Mouse (Mus musculus): ENCODE data around the gene 2210016L21Rik.

DNA sequence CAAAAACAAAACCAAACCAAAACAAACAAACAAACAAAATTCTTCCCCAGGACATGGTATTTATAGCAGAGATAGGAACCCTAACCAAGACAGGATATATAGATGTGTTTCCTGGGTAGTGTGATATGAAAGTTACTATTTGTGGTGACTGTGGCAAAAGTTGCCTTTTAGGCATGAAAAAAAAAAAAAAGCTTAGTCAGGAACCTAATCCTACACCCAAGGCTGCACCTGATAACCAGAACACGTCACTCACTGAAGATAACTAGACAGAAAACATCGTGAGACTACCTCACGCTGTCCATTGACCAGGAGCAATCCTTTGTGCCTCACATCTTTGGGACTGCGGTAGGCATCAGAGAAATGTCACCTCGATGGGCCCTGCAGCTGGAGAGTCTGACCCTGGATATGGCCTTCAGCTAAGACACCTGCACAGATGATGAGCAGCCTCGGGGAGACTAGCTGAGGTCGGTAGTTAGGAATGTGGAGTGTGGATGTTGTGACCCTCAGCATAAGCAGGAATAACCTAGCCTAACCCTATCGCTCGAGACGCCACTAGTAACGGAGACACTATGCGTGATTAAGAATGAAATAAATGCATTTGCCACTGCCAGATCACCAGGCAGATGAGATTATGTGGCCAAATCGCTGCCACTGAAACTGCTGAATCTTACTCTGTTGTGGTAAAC lies 45.1 kb upstream of the 2210016L21Rik start, which contains the start of gene Oasl2:
- TF ChIP-seq CTCF (IDR thresholded peaks at IDR 0.05; ENCODE audit: extremely low read depth, insufficient read depth, insufficient read length, insufficient replicate concordance): no peak
- TF ChIP-seq POLR2A (IDR thresholded peaks at IDR 0.05; ENCODE audit: low read depth, low read length): no peak

All from spleen, adult 2 months (tissue).